Mouse (Mus musculus): ENCODE results near the gene Stxbp2.

- TF ChIP-seq CTCF (IDR thresholded peaks at IDR 0.05; ENCODE audit: low read depth, low read length) (no peak), POLR2A (IDR thresholded peaks at IDR 0.05; ENCODE audit: extremely low read depth, insufficient read depth, low read length) (no peak)
Observed at GRCm38 (mm10) chr8:3685422-3685821, 54.7 kb downstream of the Stxbp2 start.

Data from liver, adult 2 months (tissue).